Mouse (Mus musculus) ovary, postnatal 14 days (tissue): ENCODE measurements around the gene Hnrnpul1.
A peak's percentile ranks its signal among the peaks of the same experiment; 100 is the strongest.

Source experiments
- DNase-seq: peaks from one replicate; pipeline ENCODE4 v3.0.0; 2022; ENCODE audit warnings: low spot score

Hnrnpul1 gene

GRCm38 (mm10) chr7:25719761-25720610, 34.6 kb downstream of the Hnrnpul1 start:
- DNase-seq, result peak; percentile 72

GRCm38 (mm10) chr7:25718788-25719417, 35.7 kb downstream of the Hnrnpul1 start, which contains the start of gene Ccdc97:
Gene Ccdc97, minus strand, starts transcription at chr7:25719088.
- DNase-seq, result peak; percentile 81

DNA sequence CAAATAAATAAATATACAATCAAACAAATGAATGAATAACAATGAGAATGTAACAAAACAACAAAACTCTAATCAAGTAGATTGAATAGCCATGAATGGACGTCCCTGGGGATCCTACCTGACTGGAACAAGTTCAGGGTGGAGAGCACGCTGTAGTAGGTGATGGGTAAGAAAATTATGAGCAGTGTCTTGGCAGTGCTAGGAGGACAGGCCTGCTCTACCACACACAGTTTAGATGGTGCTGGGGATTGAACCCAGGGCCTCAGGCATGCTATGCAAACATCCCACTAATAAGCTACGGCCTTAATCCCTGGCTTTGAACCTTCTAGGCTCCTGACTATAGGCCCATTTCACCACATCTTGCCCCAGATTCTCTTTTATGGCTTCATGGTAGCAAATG, 37.1 kb downstream of the Hnrnpul1 start:
- no peak for DNase-seq

DNA sequence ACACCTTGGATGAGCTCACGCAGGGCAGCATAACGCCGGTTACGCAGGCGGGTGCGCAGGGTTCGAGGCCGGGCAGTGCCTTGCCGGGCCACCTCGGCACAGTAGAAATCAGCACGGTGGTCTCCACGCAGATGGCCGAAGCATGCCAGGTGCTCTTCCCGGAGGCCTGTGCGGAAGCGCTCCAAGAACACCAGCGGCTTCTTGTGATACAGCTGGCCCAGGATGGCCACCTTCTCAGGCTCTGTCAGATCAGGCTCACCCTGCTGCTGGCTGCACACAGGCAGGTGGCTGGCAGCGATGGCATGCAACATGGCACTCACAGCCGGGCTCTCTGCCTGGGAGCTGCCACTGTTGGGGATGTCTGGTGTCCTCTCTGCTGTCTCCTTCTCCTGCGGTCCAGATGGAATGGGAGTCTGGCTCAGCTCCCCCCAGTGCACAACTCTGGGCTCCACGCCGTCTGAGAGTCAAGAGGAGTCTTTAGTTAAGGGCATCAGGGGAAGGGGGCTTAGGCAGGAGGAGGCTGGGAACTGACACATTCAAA, 38.8 kb downstream of the Hnrnpul1 start:
- DNase-seq, result no peak

- DNase-seq, result no peak
Measured at GRCm38 (mm10) chr7:25714581-25714980, 40.0 kb downstream of the Hnrnpul1 start.

DNA sequence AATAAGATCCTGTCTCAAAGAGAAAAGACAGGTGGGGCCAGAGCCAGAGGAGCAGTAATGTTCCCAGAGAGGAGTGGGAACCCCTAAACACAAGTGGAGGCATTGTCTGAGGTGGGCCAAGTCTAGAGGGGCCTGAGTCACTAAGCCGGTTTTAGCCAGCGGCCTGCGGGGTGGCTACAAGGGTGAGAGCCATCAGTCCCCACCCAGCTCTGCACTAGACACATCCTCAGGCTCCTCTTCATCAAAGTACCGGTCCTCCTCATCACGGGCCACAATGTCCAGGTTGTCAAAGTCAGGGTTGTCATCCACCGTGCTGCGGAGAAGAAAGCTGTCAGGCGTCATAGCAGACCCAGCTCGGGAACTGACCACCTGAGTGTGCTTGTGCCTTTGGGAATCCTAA, 41.8 kb downstream of the Hnrnpul1 start:
- DNase-seq, result no peak

DNA sequence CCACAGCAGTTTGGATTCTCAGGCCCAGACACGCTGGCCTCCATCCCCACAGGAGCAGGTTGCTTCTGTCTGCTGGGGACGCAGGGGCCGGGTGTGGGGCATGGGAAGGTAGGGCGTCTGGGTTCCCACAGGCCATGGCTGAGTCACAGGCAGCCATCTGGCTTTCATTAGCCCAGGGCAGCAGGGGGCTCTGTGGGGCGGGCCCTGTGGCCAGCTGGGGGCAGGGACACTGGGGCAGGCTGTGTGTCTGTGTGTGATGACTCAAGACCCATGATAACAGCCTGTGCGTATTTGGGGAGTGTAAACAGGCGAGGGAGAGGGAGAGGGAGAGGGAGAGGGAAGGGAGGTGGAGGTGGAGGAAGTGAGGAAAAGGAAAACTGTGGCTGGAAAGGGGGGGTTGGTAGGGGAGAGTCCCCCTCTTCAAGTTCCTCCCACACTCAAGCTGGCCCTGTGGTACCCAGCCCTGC, 42.8 kb downstream of the Hnrnpul1 start:
- no peak for DNase-seq

DNA sequence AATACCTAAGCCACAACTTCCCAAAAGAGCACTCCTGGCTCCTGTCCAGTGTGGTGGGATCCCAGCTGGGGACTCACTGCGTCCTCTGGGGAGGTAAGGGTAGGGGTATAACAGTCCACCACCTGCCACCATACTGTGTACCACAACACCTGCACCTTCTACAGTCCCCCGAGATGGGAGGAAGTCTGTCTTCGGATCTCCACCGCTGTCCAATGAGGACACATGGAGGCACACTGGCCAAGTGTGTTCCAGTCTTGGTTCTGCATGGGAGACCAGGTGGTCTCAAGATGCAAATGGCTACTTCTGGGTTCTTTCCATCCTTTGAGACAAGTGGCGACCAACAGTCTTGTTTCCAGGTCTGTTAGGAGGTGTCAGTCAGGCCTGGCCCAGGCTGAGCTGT, 43.4 kb downstream of the Hnrnpul1 start:
- no peak for DNase-seq

DNA sequence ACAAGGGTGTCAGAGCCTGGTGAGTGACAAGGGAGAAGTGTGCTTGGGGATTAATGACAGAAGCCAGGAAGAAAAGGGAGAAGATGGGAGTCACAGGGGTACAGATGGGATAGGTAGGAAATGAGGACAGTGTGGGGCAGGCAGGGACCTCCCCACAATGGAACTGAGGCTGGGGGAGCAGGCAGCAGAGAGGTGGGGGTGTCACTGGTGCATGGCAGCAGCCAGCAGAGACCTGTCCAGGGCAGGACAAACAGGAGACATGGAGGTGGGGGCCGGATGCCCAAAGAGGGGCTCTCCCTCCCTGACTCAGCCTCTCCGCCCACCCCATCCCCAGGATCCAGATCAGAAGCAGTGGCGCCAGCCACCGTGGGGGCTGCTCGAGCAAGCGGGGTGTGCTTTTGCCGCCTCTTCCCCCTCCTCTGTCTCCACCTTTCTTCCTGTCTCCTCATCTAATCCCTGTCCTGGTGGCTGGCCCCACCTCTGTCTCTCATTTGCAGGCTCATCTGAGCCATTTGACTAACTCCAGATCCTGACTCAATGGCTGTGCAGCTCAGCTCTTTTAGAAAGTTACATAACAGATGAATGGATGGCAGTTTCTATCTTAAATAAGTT, 43.9 kb downstream of the Hnrnpul1 start:
- DNase-seq, result no peak

DNA sequence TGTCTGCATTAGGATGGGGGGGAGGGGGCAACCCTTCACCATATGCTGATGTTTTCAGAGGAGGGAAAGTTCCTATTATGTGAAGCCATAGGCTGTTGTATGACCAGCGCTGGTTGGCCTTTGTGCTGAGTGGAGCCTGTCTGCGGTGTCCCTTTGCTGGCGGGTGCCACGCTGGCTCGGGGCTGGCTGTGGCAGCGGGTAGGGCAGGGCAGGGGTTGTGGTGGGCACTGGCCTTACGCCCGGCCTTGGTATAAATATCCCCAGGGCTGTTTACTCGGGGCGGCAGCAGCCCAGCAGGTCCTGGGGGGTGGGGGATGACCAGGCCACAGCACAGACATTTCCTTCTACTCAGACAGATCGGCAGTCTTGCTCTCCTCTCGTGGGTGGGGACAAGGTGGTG, 44.6 kb downstream of the Hnrnpul1 start:
- DNase-seq, result no peak

- no peak for DNase-seq
Measured at GRCm38 (mm10) chr7:25707581-25708292, 46.8 kb downstream of the Hnrnpul1 start.

DNA sequence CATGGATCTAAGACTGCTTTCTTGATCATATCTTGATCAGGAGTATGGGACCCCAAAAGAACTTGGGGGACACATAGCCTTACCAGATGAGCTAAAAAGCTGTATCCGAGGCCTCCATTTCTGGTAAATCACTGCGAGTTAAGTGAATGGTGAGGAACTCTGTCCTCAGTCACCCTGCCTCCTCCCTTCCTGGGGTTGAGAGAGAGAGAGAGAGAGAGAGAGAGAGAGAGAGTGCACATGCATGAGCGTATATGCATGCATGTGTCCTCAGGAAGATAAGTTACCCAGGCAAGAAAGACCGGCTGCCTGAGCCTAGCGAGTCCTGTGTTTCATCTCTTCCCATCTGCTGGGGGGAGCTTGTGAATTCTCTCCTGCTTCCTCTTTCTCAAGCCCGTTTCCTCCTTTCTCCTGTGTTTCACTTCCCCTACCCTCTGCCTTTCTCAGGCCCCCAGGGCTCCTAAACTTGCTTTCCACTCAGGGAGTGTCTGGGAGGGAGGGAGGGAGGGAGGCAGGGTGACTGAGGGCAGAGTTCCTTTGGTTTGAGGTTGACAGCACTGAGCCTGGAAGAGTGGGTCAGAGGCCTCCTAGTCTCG, 47.9 kb downstream of the Hnrnpul1 start:
- no peak for DNase-seq

DNA sequence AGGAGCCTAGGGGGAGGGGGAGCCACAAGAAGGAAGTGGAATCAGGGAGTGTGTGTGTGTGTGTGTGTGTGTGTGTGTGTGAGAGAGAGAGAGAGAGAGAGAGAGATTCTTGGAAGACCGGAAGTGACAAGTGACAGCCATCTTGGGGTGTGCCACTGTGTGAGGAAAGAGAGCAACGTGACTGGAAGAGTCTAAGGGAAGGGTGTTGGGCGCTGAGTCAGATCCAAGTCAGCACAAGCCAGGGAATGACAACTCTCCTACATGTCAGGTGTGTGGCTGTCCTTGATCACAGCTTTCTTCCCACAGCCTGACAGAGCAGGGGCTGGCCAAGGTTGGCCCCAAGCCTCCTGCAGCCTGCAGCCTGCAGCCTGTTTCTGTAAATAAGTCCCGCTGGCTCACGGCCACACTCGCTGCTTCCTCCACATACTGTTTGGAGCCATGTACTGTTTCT, 48.7 kb downstream of the Hnrnpul1 start:
- DNase-seq, result no peak

GRCm38 (mm10) chr7:25704716-25705364, 49.7 kb downstream of the Hnrnpul1 start:
- no peak for DNase-seq

GRCm38 (mm10) chr7:25703793-25704494, 50.6 kb downstream of the Hnrnpul1 start:
- no peak for DNase-seq

DNA sequence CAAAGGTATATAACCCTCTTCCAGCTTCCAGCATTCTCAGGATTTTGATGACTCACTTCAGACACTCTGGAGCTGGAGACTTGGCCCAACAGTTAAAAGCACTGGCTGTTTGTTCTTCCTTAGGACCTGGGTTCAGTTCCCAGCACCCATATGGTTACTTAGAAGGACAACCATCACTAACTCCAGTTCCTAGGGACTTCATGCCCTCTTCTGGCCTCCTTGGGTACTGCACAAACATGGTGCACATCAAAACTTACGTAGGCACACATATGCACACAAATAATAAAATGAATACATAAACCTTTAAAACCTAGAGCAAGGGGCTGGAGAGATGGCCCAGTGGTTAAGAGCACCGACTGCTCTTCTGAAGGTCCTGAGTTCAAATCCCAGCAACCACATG, 52.2 kb downstream of the Hnrnpul1 start:
- DNase-seq, result no peak

- DNase-seq, result no peak
Measured at GRCm38 (mm10) chr7:25700732-25701131, 53.8 kb downstream of the Hnrnpul1 start.

GRCm38 (mm10) chr7:25699851-25700250, 54.7 kb downstream of the Hnrnpul1 start:
- no peak for DNase-seq

DNA sequence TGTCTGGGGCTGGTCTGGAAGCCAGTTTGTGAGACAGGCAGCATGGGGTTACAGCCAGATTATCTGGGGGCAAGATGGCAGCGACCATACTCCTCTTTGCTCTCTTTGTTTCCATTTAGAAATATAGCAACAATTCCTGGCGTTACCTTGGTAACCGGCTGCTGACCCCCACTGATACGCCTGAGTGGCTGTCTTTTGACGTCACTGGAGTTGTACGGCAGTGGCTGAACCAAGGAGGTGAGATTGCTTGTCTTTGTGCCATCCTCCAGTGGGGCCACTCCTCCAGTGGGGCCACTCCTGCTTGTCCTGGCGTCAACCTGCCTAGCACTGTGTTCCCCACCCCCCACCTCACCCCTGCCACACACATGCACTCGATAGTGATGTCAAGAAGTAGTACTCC, 60.5 kb downstream of the Hnrnpul1 start:
- no peak for DNase-seq

DNA sequence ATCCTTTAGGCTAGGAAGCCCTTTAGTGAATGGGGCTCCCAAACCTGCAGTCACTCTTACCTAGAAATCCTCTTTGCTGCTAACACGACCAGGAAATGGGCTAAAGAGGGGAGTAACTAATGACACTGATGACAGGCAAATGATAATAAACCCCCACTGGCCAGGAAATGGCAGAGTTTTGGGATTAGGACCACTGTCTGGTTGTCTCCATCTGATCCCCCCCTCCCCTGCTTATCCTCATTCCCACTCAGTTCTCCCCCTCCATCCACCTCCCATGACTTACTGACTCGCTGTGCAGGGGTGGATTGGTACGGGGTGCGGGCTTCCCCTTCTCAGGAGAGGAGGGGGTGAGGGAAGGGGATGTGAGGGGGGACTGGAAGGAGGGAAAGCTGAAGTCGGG, 64.5 kb downstream of the Hnrnpul1 start:
- no peak for DNase-seq
